Mouse (Mus musculus) thymus, adult 2 months (tissue): ENCODE data around the gene Gpc6.

Experiments used
- CTCF ChIP-seq: fragments of 200-500 bp; IDR thresholded peaks from 2 replicates; pipeline ENCODE4 v1.5.1; 2012; ENCODE audit warnings: mild to moderate bottlenecking, control low read depth, low read length, moderate library complexity, borderline replicate concordance; ENCODE audit not compliant: control insufficient read depth, poor library complexity, insufficient read depth; ENCODE audit errors: extremely low read depth
- POLR2A ChIP-seq: fragments of 200-500 bp; IDR thresholded peaks from 2 replicates; pipeline ENCODE4 v1.6.1; 2012; ENCODE audit warnings: mild to moderate bottlenecking, low read length, control low read depth, moderate library complexity; ENCODE audit not compliant: control insufficient read depth, poor library complexity, insufficient read depth; ENCODE audit errors: extremely low read depth

DNA sequence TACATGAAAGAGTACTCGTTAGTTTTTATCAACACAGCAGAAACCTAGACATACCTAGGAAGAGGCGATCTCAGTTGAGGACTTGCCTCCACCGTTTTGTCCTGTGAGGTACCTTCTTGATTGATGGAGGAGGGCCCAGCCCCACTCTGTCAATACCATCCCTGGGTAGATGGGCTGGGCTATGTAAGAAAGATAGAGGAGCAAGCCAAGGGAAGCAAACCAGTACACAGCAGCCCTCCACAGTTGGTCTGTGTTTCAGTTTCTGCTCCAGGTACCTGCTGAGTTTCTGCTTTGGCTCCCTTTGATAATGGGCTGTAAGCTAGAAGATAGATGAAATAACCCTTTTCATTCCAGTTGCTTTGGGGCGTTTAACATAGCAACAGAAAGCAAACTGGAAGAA lies 916.1 kb downstream of the Gpc6 start:
- TF ChIP-seq POLR2A = no peak
- no peak for TF ChIP-seq CTCF
